Mouse (Mus musculus) midbrain, embryonic 15.5 days (tissue): ENCODE data around the gene Erg28. TPM values are rescaled to one million over a fixed set of nuclear protein-coding genes. Genes with fewer than 3 reads are reported as not detected.

Source experiments
- ATAC-seq: fragments of 200-750 bp; cut with Nextera tagmentation; replicated peaks from 2 replicates; pipeline ENCODE4 v1.8.0; 2017; ENCODE audit warnings: moderate TSS enrichment
- H3K27ac ChIP-seq: fragments of 300-500 bp; sonication (generic); 2 replicates; pipeline ENCODE4 v1.5.1; 2015; ENCODE audit warnings: mild to moderate bottlenecking, inconsistent platforms
- H3K27me3 ChIP-seq: fragments of 300-500 bp; sonication (generic); replicated peaks from 2 replicates; pipeline ENCODE4 v1.6.1; 2015; ENCODE audit warnings: inconsistent platforms
- H3K36me3 ChIP-seq: fragments of 300-500 bp; sonication (generic); replicated peaks from 2 replicates; pipeline ENCODE4 v1.6.1; 2015; ENCODE audit warnings: inconsistent platforms
- H3K4me1 ChIP-seq: fragments of 300-500 bp; sonication (generic); 2 replicates; pipeline ENCODE4 v1.6.1; 2015; ENCODE audit warnings: inconsistent platforms
- H3K4me2 ChIP-seq: fragments of 300-500 bp; sonication (generic); 2 replicates; pipeline ENCODE4 v1.6.1; 2015; ENCODE audit warnings: inconsistent platforms, mild to moderate bottlenecking, moderate library complexity
- H3K4me3 ChIP-seq: fragments of 300-500 bp; sonication (generic); 2 replicates; pipeline ENCODE4 v1.5.1; 2015; ENCODE audit warnings: mild to moderate bottlenecking, inconsistent platforms
- H3K9ac ChIP-seq: fragments of 300-500 bp; sonication (generic); 2 replicates; pipeline ENCODE4 v1.6.1; 2015; ENCODE audit warnings: mild to moderate bottlenecking, inconsistent platforms
- H3K9me3 ChIP-seq: fragments of 300-500 bp; sonication (generic); 2 replicates; pipeline ENCODE4 v1.6.1; 2016; ENCODE audit warnings: inconsistent platforms
- WGBS: fragments of 180-500 bp; shearing (Covaris S2); methylation state at CpG from one replicate; pipeline ENCODE4 v1.1.7; 2015; ENCODE audit warnings: mixed read lengths; 5-methylcytosine and 5-hydroxymethylcytosine counted together
- polyA plus RNA-seq: library from polyadenylated mRNA; unstranded; fragments of >200 nt; fragmentation: Nextera tagmentation; extraction: Ambion mirVana; gene quantifications from 2 replicates; pipeline ENCODE4 v1.2.1, GENCODE M21; 2015

The Erg28 gene
- polyA plus RNA-seq, 1 experiment from 2014 or later = 104 TPM

GRCm38 (mm10) chr12:85766287-85766686, 58.1 kb downstream of the Erg28 start:
- Histone ChIP-seq H3K4me1 (no peaks in the 10 kb centered on the region), H3K27ac (no peak overlapping the region), H3K27me3 (no peaks in the 10 kb centered on the region), H3K9ac (no peak overlapping the region), H3K9me3 (no peaks in the 10 kb centered on the region), H3K4me2 (no peak overlapping the region), H3K4me3 (no peak overlapping the region), H3K36me3 (no peaks in the 10 kb centered on the region)
- WGBS = 71% methylated on average over 3 of the region's 3 CpGs
- ATAC-seq = no peak

Other genes with a start within 250 kb of the Erg28 start
- 0.83 and 0.92 TPM in 2 replicates for gene Jdp2, start 225.5 kb downstream of the Erg28 start, polyA plus RNA-seq
- 1.1 and 1.5 TPM in 2 replicates for gene Batf, start 137.9 kb downstream of the Erg28 start, polyA plus RNA-seq
- gene Flvcr2, start 78.0 kb downstream of the Erg28 start, polyA plus RNA-seq = 5.7 and 6.2 TPM in 2 replicates
- 12.1 and 13.7 TPM in 2 replicates for gene Ttll5, start 109 bp upstream of the Erg28 start, polyA plus RNA-seq